Mouse (Mus musculus) left cerebral cortex, adult 9 months (tissue): ENCODE results near the gene Cd300lf.

Source experiments
- DNase-seq, 2 experiments: peaks; one replicate each; pipeline ENCODE4 v3.0.0; 2022; ENCODE audit warnings: low spot score in 2 of 2

The Cd300lf gene

DNA sequence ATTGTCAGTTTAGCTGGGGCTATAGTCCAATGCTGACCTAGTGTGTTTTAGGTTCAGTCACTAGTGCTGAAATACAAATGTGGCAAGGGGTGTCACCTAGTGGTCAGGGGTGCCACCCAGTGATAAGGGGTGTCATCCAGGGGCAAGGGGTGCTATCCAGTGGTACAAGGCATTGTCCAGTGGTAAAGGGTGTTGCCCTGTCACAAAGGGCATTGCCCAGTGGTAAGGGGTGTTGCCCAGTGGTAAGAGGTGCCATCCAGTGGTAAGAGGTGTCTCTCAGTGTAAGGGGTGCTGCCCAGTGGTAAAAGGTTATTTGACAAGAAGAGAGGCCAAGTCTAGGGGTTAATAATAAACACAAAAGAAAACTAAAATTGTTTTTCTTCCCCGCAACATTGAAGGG is 56.4 kb downstream of the Cd300lf start:
- DNase-seq, result no peak

GRCm38 (mm10) chr11:115075859-115076258 is 57.9 kb downstream of the Cd300lf start:
- DNase-seq, result no peak

DNA sequence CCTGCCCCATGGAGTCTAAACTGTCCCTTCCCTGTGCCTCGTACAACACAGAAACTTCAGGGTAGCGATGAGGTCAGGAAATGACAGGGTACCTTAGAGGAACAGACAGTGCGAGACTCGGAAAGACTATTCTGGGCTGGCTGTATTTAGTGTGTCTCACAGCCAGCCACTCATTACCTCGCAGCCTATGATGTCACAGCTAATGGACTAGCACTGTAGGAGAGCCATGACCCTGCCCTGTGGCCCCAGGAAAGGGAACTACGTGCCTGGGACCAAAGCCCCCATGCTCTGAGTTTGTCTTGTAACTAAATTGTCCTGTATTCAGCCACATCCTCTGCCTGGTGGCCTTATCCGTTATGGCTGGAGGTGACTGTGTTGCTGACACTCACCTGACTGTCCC is 58.4 kb downstream of the Cd300lf start:
- DNase-seq, result no peak

DNA sequence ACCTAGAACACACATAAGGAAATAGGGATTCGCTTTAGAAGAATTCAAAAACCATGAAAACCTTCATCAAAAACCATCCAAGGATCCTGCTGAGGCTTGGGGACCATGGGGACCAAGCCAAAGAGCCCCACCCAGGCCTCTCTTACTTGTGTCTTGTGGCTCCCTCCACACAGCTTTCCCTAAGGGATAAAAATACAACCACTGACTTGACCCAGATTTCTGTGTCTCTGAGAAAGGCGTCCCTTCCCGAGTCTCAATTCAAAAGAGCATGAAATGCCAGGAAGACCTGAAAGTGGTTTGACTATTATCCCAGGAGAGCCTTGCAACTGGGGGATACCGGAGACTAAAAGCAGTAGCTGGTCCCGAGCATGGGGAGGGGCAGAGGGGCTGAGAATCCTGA is 60.8 kb downstream of the Cd300lf start:
- DNase-seq, result peak in 1 of 2 experiments; percentile 7

DNA sequence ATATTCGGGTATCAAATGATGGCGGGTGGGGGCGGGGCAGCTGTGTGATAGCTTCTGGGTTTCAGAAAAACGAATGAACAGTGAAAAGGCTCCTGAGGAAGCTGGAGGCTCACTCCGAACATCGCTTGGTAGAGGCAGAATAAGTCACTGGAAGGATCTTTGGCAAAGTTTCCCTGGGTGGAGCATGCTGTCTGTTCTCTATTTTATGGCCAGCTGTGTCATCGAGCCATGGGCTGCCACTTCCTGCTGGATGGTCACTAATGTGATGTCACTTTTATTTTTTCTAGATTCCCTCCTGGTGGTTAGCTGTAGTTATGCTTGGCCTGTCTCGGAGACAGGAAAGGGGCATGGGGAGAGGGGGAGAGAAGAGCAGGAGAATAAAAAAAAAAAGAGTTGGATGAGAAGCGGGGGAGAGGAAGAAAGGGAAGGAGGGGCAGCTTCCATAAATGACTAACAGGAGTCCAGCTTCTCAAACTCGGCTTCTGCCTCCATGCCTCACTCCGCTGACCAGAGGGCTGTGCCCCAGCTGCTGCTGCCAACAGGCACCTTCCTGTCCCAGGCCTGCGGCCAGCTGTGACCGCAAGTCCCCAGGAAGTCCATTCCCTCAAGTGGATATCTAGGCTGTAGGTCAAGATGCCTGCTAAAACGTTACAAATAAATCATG is 62.0 kb downstream of the Cd300lf start:
- DNase-seq, result no peak

GRCm38 (mm10) chr11:115071015-115071551 is 62.7 kb downstream of the Cd300lf start:
- no peak for DNase-seq

DNA sequence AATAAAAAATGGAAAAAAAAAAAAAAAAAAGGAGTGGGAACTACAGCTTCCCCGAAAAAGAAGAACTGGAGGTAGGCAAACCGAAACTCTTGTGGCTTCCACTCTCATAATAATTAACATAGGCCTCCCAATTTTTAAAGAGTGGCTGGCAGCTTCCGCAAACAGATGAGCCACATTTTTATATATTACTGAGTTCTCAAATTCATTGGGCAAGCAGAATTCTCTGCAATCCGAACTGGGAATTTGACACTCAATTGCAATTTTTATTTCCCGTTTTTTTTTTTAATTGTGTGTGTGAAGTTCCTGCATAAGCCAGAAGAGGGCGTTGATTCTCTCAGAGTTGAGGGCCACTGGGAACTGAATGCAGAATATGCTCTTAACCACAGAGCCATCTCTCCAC is 67.0 kb downstream of the Cd300lf start:
- DNase-seq, result no peak
